Mouse (Mus musculus) neural tube, embryonic 12.5 days (tissue): ENCODE results near the gene Csnk2a2. TPM values are rescaled to one million over a fixed set of nuclear protein-coding genes. Genes with fewer than 3 reads are reported as not detected.
A peak's percentile ranks its signal among the peaks of the same experiment; 100 is the strongest.

Experiments
- ATAC-seq: fragments of 200-750 bp; cut with Nextera tagmentation; 2 replicates; pipeline ENCODE4 v1.8.0; 2017; ENCODE audit warnings: low read depth, mild to moderate bottlenecking, moderate TSS enrichment, moderate library complexity; ENCODE audit not compliant: low FRiP score
- H3K27ac ChIP-seq: fragments of 300-500 bp; sonication (generic); 2 replicates; pipeline ENCODE4 v1.5.1; 2016
- H3K27me3 ChIP-seq: fragments of 300-500 bp; sonication (generic); replicated peaks from 2 replicates; pipeline ENCODE4 v1.6.1; 2016; ENCODE audit warnings: mild to moderate bottlenecking
- H3K36me3 ChIP-seq: fragments of 300-500 bp; sonication (generic); 2 replicates; pipeline ENCODE4 v1.6.1; 2016; ENCODE audit warnings: mild to moderate bottlenecking
- H3K4me1 ChIP-seq: fragments of 300-500 bp; sonication (generic); 2 replicates; pipeline ENCODE4 v1.6.1; 2016
- H3K4me2 ChIP-seq: fragments of 300-500 bp; sonication (generic); replicated peaks from 2 replicates; pipeline ENCODE4 v1.6.1; 2016; ENCODE audit warnings: mild to moderate bottlenecking
- H3K4me3 ChIP-seq: fragments of 300-500 bp; sonication (generic); 2 replicates; pipeline ENCODE4 v1.5.1; 2016
- H3K9ac ChIP-seq: fragments of 300-500 bp; sonication (generic); 2 replicates; pipeline ENCODE4 v1.6.1; 2016; ENCODE audit warnings: mild to moderate bottlenecking
- H3K9me3 ChIP-seq: fragments of 300-500 bp; sonication (generic); 2 replicates; pipeline ENCODE4 v1.6.1; 2016; ENCODE audit warnings: mild to moderate bottlenecking
- WGBS: fragments of 180-500 bp; shearing (Covaris S2); methylation state at CpG from one replicate; pipeline ENCODE4 v1.1.7; 2016; 5-methylcytosine and 5-hydroxymethylcytosine counted together
- polyA plus RNA-seq: library from polyadenylated mRNA; unstranded; fragments of >200 nt; fragmentation: Nextera tagmentation; extraction: Ambion mirVana; gene quantifications from 2 replicates; pipeline ENCODE4 v1.2.1, GENCODE M21; 2016

Gene Csnk2a2
- polyA plus RNA-seq, 1 experiment from 2014 or later = 9.1 TPM

DNA sequence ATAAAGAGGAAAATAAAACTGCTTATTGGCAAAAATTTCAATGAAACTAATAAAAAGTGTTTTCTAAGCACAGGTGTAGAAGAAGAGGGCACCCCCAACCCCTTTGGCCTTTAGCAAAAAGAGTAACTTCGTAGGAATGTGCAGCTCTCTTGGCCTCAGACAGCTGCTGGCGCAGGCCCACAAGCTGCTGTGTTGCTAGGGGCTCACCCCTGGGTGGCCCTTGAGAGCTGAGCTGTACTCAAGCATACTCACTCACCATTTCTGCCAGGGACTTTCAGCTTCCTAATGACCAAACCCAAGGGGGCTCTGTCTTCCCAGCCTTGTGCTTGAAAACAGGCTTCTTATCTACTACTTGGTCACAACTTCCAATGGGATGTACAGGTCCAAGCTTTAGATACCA lies 23.3 kb downstream of the Csnk2a2 start:
- Histone ChIP-seq H3K9ac (no peak overlapping the region), H3K36me3 (peaks cover 49% of the 10 kb centered on the region), H3K4me2 (no peak overlapping the region), H3K27ac (no peak overlapping the region), H3K27me3 (no peaks in the 10 kb centered on the region), H3K4me3 (no peak overlapping the region), H3K4me1 (no peaks in the 10 kb centered on the region), H3K9me3 (no peaks in the 10 kb centered on the region)
- 92% methylated on average over 2 of the region's 2 CpGs for WGBS
- ATAC-seq = no peak

DNA sequence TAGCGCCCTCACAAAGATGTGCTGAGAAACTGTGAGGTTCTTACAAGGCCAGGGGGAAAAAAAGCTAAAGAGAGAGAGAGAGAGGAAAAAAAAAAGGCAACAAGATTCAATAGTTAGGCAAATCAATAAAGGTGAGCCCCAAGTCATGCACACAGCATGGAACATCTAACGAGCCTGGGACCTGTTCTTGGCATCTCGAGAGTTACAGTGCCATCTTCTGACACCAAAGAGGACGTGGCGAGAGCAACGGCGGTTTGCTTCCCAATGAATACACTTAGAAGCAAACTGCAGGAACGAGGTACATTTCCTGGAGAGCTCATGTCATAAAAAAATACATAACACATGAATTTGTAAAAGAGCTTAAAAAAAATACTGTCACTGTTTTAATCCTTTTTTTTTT lies 37.3 kb downstream of the Csnk2a2 start:
- Histone ChIP-seq H3K36me3 (peaks cover 88% of the 10 kb centered on the region), H3K27me3 (no peaks in the 10 kb centered on the region), H3K9ac (no peak overlapping the region), H3K4me3 (no peak overlapping the region), H3K4me2 (no peak overlapping the region), H3K27ac (no peak overlapping the region), H3K9me3 (no peaks in the 10 kb centered on the region), H3K4me1 (no peaks in the 10 kb centered on the region)
- no peak for ATAC-seq
- WGBS = 79% methylated on average over 8 of the region's 8 CpGs

DNA sequence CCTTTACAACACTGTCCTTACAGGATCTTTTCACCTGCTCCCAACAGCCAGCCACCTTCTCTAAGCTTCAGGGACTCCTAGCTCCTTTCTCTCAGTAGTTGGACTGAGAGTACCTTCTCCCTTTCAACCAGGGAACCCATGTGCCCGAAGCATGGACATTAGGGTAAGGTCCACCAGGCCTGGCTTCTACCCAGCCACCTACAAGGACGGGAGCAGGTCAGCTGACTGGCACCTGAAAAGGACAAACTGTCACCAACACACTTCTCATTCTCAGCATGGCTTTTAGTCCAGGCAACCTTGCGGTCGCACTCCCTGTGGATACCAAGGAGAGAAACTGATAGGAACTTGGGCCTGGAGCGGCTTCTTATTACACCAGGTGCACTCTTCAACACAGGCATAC lies 39.6 kb downstream of the Csnk2a2 start:
- H3K4me1 ChIP-seq = no peaks in the 10 kb centered on the region
- H3K27me3 ChIP-seq = no peaks in the 10 kb centered on the region
- no peak overlapping the region for H3K4me3 ChIP-seq
- no peaks in the 10 kb centered on the region for H3K9me3 ChIP-seq
- ATAC-seq = no peak
- no peak overlapping the region for H3K27ac ChIP-seq
- H3K9ac ChIP-seq = no peak overlapping the region
- 95% methylated on average over 5 of the region's 5 CpGs for WGBS
- H3K36me3 ChIP-seq = peaks cover 79% of the 10 kb centered on the region
- H3K4me2 ChIP-seq = no peak overlapping the region

DNA sequence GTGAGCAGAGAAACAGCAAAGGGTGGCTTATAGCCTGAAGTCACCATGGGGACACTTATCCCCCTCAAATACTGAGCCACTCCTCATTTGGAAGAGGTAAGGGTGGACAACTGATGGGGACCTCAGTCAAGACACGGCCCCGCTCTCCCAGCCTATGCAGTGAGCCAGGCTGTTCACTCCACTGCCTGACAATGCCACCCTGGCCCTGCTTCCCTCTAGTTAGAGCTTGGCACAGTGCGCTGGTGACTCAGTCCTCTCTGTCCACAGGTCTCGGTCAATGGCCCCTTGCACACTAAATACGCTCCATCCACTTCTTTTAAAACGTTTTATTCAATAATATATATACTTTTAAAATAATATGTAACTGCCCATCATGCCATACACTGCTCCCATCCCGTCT lies 42.2 kb downstream of the Csnk2a2 start:
- Histone ChIP-seq H3K4me1 (no peaks in the 10 kb centered on the region), H3K36me3 (peaks cover 55% of the 10 kb centered on the region), H3K9ac (no peak overlapping the region), H3K27me3 (no peaks in the 10 kb centered on the region), H3K4me2 (no peak overlapping the region), H3K9me3 (no peaks in the 10 kb centered on the region), H3K4me3 (no peak overlapping the region), H3K27ac (no peak overlapping the region)
- ATAC-seq = no peak
- 93% methylated on average over 7 of the region's 7 CpGs for WGBS

DNA sequence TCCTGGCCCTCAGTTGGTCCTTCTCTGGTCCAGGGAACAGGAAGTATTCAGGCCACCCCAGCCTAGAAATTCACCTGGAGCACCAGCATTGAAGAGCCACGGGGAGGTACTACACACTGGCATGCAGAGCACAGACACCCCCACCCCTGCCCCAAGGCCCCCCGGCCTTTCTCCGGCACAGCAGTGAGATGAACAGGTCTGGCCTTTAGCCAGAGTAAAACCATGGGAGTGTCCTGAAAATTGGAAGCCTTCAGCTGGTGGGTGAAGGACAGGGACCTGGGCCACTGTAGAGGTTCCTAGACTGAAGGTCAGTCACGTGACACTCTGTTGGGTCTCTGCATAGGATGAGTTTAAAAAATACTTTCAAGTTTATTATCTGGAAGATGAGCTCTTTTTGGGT lies 44.8 kb downstream of the Csnk2a2 start:
- H3K36me3 ChIP-seq = peaks cover 33% of the 10 kb centered on the region
- H3K9ac ChIP-seq = no peak overlapping the region
- H3K27me3 ChIP-seq = no peaks in the 10 kb centered on the region
- H3K4me3 ChIP-seq = no peak overlapping the region
- no peaks in the 10 kb centered on the region for H3K9me3 ChIP-seq
- no peak overlapping the region for H3K27ac ChIP-seq
- no peaks in the 10 kb centered on the region for H3K4me1 ChIP-seq
- WGBS = 98% methylated on average over 4 of the region's 4 CpGs
- H3K4me2 ChIP-seq = no peak overlapping the region
- ATAC-seq = no peak

DNA sequence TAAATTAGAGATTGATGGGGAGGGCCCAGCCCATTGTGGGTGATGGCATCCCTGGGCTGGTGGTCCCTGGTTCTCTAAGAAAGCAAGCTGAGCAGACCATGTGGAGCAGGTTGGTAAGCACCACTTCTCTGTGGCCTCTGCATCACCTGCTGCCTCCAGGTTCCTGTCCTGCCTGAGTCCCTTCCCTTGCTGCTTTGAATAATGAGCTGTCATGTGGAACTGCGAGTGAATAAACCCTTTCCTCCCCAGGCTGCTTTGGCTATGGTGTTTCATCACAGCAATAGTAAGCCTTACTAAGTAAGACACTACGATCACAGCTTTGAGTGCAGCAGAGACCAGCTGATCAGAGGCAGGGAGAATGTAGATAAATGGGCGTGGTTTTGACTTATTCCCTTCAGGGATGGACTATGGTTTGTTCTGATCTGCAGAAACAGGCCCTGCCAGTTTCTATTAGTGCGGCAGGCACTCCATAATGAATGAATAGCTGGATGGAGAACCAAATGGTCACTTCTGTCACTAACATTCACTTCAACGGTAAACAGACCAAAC lies 48.3 kb downstream of the Csnk2a2 start:
- Histone ChIP-seq H3K4me2 (no peak overlapping the region), H3K4me3 (no peak overlapping the region), H3K9me3 (no peaks in the 10 kb centered on the region), H3K9ac (no peak overlapping the region), H3K4me1 (no peaks in the 10 kb centered on the region), H3K27ac (no peak overlapping the region), H3K27me3 (no peaks in the 10 kb centered on the region), H3K36me3 (peaks cover 4% of the 10 kb centered on the region; the same call in 1 of the 2 replicates)
- 65% methylated on average over 5 of the region's 5 CpGs for WGBS
- ATAC-seq = no peak

DNA sequence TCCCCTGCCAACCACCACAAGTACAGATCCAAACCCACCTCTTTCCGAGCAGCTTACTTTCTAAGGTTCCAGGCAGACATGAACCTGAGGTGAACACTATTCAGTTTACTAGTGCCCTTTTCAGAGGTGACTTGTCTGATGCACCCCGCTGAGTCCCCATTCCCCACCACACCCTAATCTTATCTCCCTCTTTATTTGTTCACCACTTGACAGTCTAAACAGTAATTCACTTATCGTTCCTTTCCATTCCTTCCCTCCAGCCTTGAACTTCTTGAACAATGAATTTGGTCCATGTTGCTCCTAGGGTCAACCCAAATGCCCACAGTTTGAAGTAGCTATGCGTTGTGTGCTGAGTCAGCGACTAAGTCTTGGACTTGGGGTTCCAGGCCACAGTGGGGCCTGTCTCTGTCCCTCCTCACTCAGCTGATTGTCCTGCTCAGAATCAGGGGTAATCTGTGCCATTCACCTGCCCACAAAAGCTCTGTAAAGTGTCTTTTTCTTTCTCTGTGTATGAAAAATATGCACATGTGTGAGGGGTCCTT lies 49.6 kb downstream of the Csnk2a2 start:
- Histone ChIP-seq H3K4me3 (no peak overlapping the region), H3K4me1 (no peaks in the 10 kb centered on the region), H3K4me2 (no peak overlapping the region), H3K36me3 (no peaks in the 10 kb centered on the region), H3K27ac (no peak overlapping the region), H3K27me3 (no peaks in the 10 kb centered on the region), H3K9ac (no peak overlapping the region), H3K9me3 (no peaks in the 10 kb centered on the region)
- no peak for ATAC-seq
- WGBS = 90% methylated on average over 5 of the region's 5 CpGs

DNA sequence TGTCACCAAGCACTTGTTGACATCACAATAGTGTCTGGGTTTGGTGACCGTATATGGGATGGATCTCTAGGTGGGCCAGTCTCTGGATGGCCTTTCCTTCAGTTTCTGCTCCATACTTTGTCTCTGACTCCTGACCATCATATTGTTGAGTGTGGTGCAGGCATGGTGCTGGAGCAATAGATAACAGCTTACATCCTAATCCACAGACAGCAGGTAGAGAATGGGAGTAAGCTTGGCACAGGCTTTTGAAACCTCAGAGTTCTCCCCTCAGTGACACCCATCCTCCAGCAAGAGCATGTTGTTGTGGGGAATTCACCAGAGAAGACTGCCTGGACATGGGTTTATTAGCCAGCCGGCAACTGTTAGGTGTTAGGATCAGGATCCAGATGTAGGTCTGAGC lies 50.4 kb downstream of the Csnk2a2 start:
- WGBS = 92% methylated on average over 2 of the region's 2 CpGs

DNA sequence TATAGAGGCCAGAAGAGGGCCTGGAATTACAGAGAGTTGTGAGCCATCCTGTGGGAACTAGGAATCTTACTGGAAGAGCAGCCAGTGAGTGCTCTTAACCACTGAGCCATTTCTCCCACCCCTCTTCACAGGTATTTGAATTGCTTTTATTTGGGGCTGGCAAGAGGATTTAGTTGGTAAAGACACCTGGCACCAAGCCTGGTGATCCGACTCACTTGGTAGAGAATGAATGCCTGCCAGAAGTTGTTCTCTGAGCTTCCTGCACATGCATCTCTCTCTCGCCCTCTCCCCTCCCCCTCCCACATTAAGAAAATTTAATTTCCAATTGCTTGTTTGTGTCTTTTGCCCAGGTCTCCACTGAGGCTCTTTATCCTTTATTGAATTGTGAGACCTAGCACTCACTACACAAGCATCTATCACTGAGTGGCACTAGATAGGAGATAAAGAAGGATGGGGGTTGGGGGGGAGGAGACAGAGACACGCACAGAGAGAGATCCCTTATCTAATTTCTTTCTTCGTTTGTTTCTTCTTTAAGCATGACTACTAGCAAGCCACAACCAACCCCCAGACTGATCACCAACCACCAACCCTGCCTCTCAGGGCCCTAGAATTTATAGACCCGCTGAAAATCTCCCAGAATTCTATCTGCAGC lies 52.4 kb downstream of the Csnk2a2 start:
- Histone ChIP-seq H3K9me3 (no peaks in the 10 kb centered on the region), H3K27me3 (no peaks in the 10 kb centered on the region), H3K36me3 (no peaks in the 10 kb centered on the region), H3K27ac (no peak overlapping the region), H3K4me3 (no peak overlapping the region), H3K4me2 (no peak overlapping the region), H3K4me1 (peaks cover 17% of the 10 kb centered on the region), H3K9ac (no peak overlapping the region)
- no peak for ATAC-seq
- WGBS = 59% methylated on average over 5 of the region's 5 CpGs

More for the DNA sequence above, 50.4 kb downstream of the Csnk2a2 start:
- Histone ChIP-seq H3K36me3 (no peaks in the 10 kb centered on the region), H3K4me2 (no peak overlapping the region), H3K9ac (no peak overlapping the region), H3K27me3 (no peaks in the 10 kb centered on the region), H3K9me3 (no peaks in the 10 kb centered on the region), H3K4me3 (no peak overlapping the region), H3K4me1 (no peaks in the 10 kb centered on the region), H3K27ac (no peak overlapping the region)
- ATAC-seq = no peak

DNA sequence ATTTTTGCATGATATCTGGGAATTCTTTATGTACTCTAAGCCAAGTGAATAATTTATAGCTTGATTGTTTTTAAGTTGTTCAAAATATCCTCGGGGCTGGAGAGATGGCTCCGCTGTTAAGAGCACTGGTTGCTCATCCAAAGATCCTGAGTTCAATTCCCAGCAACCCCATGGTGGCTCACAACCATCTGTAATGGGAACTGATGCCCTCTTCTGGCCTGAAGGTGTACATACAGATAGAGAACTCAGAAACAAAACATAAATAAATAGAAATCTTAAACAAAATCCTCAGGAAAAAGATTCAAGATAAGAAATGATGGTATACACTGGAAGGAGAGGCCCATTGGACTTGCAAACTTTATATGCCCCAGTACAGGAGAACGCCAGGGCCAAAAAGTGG lies 53.9 kb downstream of the Csnk2a2 start:
- ATAC-seq = no peak
- no peak overlapping the region for H3K27ac ChIP-seq
- no peak overlapping the region for H3K4me2 ChIP-seq
- no peak overlapping the region for H3K9ac ChIP-seq
- H3K9me3 ChIP-seq = no peaks in the 10 kb centered on the region
- peaks cover 27% of the 10 kb centered on the region for H3K4me1 ChIP-seq
- H3K27me3 ChIP-seq = no peaks in the 10 kb centered on the region
- no peak overlapping the region for H3K4me3 ChIP-seq
- no peaks in the 10 kb centered on the region for H3K36me3 ChIP-seq
- WGBS = 87% methylated on average over 3 of the region's 3 CpGs

DNA sequence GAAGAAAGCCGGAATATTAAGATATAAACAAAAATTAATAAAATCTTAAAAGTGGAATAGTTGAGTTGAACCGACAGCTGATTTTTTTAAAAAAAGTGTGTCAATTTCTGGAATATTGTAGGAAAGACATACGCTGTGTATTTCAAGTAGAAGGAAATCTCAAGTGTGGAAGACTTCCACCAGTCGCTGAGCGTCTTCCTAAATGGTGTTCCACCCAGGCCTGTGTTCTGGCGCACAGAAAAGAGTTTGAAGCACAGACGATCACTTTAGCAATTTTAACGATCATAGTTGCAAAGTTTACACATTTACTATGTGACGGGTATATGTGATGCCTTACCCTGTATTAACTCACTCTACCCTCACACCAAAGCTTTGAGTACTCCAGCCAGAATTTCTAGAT lies 54.4 kb downstream of the Csnk2a2 start:
- H3K9ac ChIP-seq = no peak overlapping the region
- peak overlapping the region; percentile 85; the same call in 1 of the 2 replicates for H3K4me2 ChIP-seq
- no peak overlapping the region for H3K4me3 ChIP-seq
- H3K36me3 ChIP-seq = no peaks in the 10 kb centered on the region
- no peak overlapping the region for H3K27ac ChIP-seq
- H3K9me3 ChIP-seq = no peaks in the 10 kb centered on the region
- ATAC-seq = no peak
- H3K4me1 ChIP-seq = peaks cover 32% of the 10 kb centered on the region
- 94% methylated on average over 9 of the region's 9 CpGs for WGBS
- no peaks in the 10 kb centered on the region for H3K27me3 ChIP-seq

DNA sequence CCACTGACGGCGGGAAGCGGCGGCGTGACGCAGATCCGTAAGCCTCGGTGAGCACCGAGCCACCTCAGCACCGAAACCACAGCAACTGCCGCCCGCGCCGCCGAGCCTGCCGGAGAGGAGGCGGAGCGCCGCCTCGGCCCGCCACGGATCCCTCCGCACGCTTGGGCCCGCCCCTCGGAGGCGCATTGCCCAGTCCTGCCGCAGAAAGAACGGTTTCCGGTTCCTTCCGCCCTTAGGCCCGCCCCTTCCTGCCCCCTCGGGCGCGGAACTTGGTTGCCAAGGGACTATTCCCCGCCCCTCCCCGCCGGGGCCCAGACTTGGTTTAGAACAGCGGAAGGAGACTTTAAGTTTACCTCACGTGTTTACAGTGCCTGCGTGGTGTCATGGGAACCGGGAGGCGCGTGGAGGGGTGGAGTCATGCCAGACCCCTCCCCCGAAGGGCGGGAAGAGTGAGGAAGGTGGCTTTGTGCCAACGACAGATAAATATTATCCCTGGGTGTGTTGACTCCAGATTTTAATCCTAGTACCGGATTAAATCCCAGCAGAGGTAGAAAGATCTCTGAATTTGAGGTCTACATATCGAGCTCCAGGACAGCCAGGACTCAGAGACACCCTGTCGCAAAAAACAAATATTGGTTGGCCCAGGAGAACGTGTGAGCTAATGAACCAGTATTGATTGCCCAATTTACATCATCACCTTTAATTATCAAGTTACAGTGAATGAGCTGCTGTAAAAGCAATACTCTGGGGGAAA lies 55.0 kb downstream of the Csnk2a2 start, which contains the start of gene Cfap20:
Gene Cfap20, minus strand, starts transcription at position 184 of the 754 bp plus-strand sequence.
- peak within 1 kb of the TSS; percentile 83 for H3K4me3 ChIP-seq
- no peaks in the 10 kb centered on the region for H3K27me3 ChIP-seq
- ATAC-seq = peak; percentile 96
- H3K9me3 ChIP-seq = no peaks in the 10 kb centered on the region
- no peaks in the 10 kb centered on the region for H3K36me3 ChIP-seq
- peak within 1 kb of the TSS; percentile 75 for H3K27ac ChIP-seq
- peaks cover 37% of the 10 kb centered on the region for H3K4me1 ChIP-seq
- WGBS = under 1% methylated on average over 50 of the region's 51 CpGs
- peak within 1 kb of the TSS; percentile 84 for H3K9ac ChIP-seq
- H3K4me2 ChIP-seq = peak within 1 kb of the TSS; percentile 85
